Mouse (Mus musculus) thymus, adult 2 months (tissue): Measurements from ENCODE around the gene Heca. TPM values are rescaled to one million over a fixed set of nuclear protein-coding genes. Genes with fewer than 3 reads are reported as not detected.
"Not testable (repeated sequence)": the region's sequence is repeated elsewhere in the genome, so short reads cannot be mapped to it uniquely, and the experiment has no call there.

Experiments
- DNase-seq: peaks from one replicate; pipeline ENCODE4 v3.0.0; 2021
- H3K27ac ChIP-seq: fragments of 200-500 bp; 2 replicates; pipeline ENCODE4 v1.5.1; 2012; ENCODE audit warnings: low read length, control low read depth; ENCODE audit not compliant: control insufficient read depth, insufficient read depth
- H3K27me3 ChIP-seq: fragments of 200-500 bp; 2 replicates; pipeline ENCODE4 v1.6.1; 2012; ENCODE audit warnings: mild to moderate bottlenecking, low read length, moderate library complexity, mixed read lengths; ENCODE audit not compliant: control insufficient read depth, insufficient read depth
- H3K36me3 ChIP-seq: fragments of 200-500 bp; 2 replicates; pipeline ENCODE4 v1.6.1; 2012; ENCODE audit warnings: mild to moderate bottlenecking, low read length, moderate library complexity; ENCODE audit not compliant: control insufficient read depth, insufficient read depth
- H3K4me1 ChIP-seq: fragments of 200-500 bp; replicated peaks from 2 replicates; pipeline ENCODE4 v1.6.1; 2012; ENCODE audit warnings: low read length; ENCODE audit not compliant: control insufficient read depth, insufficient read depth
- H3K4me3 ChIP-seq: fragments of 200-500 bp; 2 replicates; pipeline ENCODE4 v1.5.1; 2012; ENCODE audit warnings: mild to moderate bottlenecking, low read length, control low read depth, moderate library complexity; ENCODE audit not compliant: control insufficient read depth, insufficient read depth
- CTCF ChIP-seq: fragments of 200-500 bp; IDR thresholded peaks from 2 replicates; pipeline ENCODE4 v1.5.1; 2012; ENCODE audit warnings: mild to moderate bottlenecking, control low read depth, low read length, moderate library complexity, borderline replicate concordance; ENCODE audit not compliant: control insufficient read depth, poor library complexity, insufficient read depth; ENCODE audit errors: extremely low read depth
- POLR2A ChIP-seq: fragments of 200-500 bp; IDR thresholded peaks from 2 replicates; pipeline ENCODE4 v1.6.1; 2012; ENCODE audit warnings: mild to moderate bottlenecking, low read length, control low read depth, moderate library complexity; ENCODE audit not compliant: control insufficient read depth, poor library complexity, insufficient read depth; ENCODE audit errors: extremely low read depth
- WGBS: fragments of 180-500 bp; shearing (Covaris S2); methylation state at CpG from one replicate; pipeline ENCODE4 v1.1.7; 2018; 5-methylcytosine and 5-hydroxymethylcytosine counted together
- polyA plus RNA-seq: library from polyadenylated mRNA; depleted of rRNA; stranded (reverse); fragments of >200 nt; gene quantifications from 2 replicates; pipeline ENCODE4 v1.2.3, GENCODE M21; 2012; rRNA removed

The Heca gene
- polyA plus RNA-seq, 1 experiment = 37.9 TPM

- WGBS = 95% methylated on average over 6 of the region's 6 CpGs
- Histone ChIP-seq H3K4me1 (no peaks in the 10 kb centered on the region), H3K27me3 (no peaks in the 10 kb centered on the region), H3K27ac (no peak overlapping the region), H3K36me3 (no peaks in the 10 kb centered on the region), H3K4me3 (no peak overlapping the region)
- no peak for TF ChIP-seq POLR2A
- no peak for DNase-seq
Observed at GRCm38 (mm10) chr10:17835031-17835430, 112.8 kb downstream of the Heca start.

- Histone ChIP-seq H3K4me1 (peaks cover 3% of the 10 kb centered on the region; the same call in 1 of the 2 replicates), H3K27me3 (no peaks in the 10 kb centered on the region), H3K36me3 (no peaks in the 10 kb centered on the region), H3K4me3 (no peak overlapping the region), H3K27ac (no peak overlapping the region)
- DNase-seq = no peak
- TF ChIP-seq CTCF (no peak), POLR2A (no peak)
- WGBS = 91% methylated on average over 3 of the region's 3 CpGs
Observed at GRCm38 (mm10) chr10:17831041-17831440, 116.8 kb downstream of the Heca start.

DNA sequence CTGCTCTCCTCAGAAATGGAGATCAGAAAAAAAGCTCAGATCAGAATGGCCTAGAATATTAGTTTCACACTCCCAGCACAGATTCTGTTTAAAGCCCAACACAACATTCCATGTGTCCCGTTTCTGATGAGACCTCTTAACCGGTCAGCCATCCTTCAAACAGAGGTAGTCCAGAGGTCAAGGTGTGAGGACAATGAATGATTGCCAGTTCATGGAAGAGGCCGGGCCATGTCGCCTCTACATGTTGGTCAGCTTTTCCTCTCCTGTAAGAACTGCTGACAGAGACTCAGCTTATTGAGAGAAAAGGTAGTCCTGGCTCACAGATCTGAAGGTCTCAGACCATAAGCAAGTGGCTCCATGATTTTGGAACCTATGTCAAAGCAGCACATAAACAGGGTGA, 118.7 kb downstream of the Heca start:
- Histone ChIP-seq H3K36me3 (no peaks in the 10 kb centered on the region), H3K27ac (no peak overlapping the region), H3K4me1 (peaks cover 3% of the 10 kb centered on the region; the same call in 1 of the 2 replicates), H3K27me3 (no peaks in the 10 kb centered on the region), H3K4me3 (no peak overlapping the region)
- TF ChIP-seq CTCF (no peak), POLR2A (no peak)
- DNase-seq = no peak
- WGBS = 95% methylated on average over 4 of the region's 4 CpGs

DNA sequence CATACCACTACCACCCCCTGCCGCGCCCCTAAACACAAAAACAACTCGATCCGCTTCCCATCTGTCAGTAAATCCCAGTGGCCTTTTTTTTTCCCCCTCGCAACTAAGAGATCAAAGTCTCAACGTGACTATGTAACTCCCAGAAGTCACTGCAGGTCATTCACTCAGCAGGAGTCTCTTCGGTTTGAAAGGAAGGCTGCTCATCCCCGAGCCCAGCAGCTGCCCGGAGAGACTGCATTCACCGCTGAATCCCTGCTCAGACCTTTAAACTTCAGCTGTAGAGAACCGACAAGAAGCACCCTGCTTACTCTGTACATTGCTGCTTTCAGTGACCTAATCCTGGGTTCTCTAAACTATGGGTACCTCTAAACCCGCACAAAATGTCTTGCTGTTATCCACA, 120.5 kb downstream of the Heca start:
- Histone ChIP-seq H3K27me3 (no peaks in the 10 kb centered on the region), H3K4me3 (no peak overlapping the region), H3K4me1 (peaks cover 3% of the 10 kb centered on the region; the same call in 1 of the 2 replicates), H3K36me3 (no peaks in the 10 kb centered on the region), H3K27ac (no peak overlapping the region)
- TF ChIP-seq CTCF = no peak
- TF ChIP-seq POLR2A = no peak
- DNase-seq = no peak
- WGBS = 55% methylated on average over 12 of the region's 12 CpGs

DNA sequence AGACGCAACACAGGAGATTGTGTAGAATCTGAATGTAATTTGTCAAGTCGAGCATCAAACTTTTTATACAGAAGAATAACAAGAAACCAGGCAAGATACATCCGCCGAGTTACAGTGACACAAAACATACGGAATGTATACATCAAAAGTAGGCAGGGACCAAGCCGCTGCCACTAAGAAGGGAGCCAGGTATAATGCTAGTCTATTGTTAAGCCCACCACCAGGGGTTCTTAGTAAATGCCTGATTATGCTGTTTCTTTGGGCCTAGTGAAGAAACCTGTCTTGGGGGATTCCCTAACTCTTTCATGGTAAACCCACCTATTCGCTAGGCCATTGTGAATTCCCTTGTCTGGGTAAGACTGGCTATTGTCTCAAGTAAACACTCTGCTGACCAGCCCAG, 127.4 kb downstream of the Heca start:
- H3K36me3 ChIP-seq, H3K27me3 ChIP-seq, DNase-seq, H3K27ac ChIP-seq, H3K4me3 ChIP-seq, H3K4me1 ChIP-seq: not testable (repeated sequence)
- 98% methylated on average over 7 of the region's 7 CpGs for WGBS

Other genes with a start within 250 kb of the Heca start
- 42.8 and 53.7 TPM in 2 replicates for gene Cited2, start 224.8 kb downstream of the Heca start, polyA plus RNA-seq
- 0.59 and 5.5 TPM in 2 replicates for gene Txlnb, start 151.8 kb downstream of the Heca start, polyA plus RNA-seq
- gene Abracl, start 75.2 kb upstream of the Heca start, polyA plus RNA-seq = 13.8 and 16.0 TPM in 2 replicates
- 95.8 and 98.1 TPM in 2 replicates for gene Reps1, start 107.8 kb upstream of the Heca start, polyA plus RNA-seq